Mouse (Mus musculus): ENCODE data around the gene Cgnl1.

- TF ChIP-seq CHD2 (IDR thresholded peaks at IDR 0.05; ENCODE audit: low read length) (no peak), MEF2A (IDR thresholded peaks at IDR 0.05; ENCODE audit: borderline replicate concordance, low read depth, low read length) (no peak), POLR2A (IDR thresholded peaks at IDR 0.05; ENCODE audit: low read depth, low read length) (no peak), CTCF (conservative IDR thresholded peaks at IDR 0.05 in 1 of 2, IDR thresholded peaks at IDR 0.05 in 1 of 2; ENCODE audit: low read depth in 2 of 2, low read length in 2 of 2) (no peak)
These were observed 149.4 kb downstream of the Cgnl1 start for GRCm38 (mm10) chr9:71621968-71622367.
